Mouse (Mus musculus) intestine, postnatal 0 days (tissue): Measurements from ENCODE around the gene Crb1. TPM values are rescaled to one million over a fixed set of nuclear protein-coding genes. Genes with fewer than 3 reads are reported as not detected.

ENCODE experiments used
- ATAC-seq: fragments of 200-750 bp; cut with Nextera tagmentation; 2 replicates; pipeline ENCODE4 v1.8.0; 2017; ENCODE audit warnings: mild to moderate bottlenecking, moderate TSS enrichment, moderate library complexity
- H3K27ac ChIP-seq: fragments of 300-500 bp; sonication (generic); 2 replicates; pipeline ENCODE4 v1.5.1; 2014; ENCODE audit warnings: mild to moderate bottlenecking, low read depth, low read length, moderate library complexity
- H3K27me3 ChIP-seq: fragments of 300-500 bp; sonication (generic); replicated peaks from 2 replicates; pipeline ENCODE4 v1.6.1; 2014; ENCODE audit warnings: low read length, mixed read lengths; ENCODE audit not compliant: control insufficient read depth, insufficient read depth
- H3K36me3 ChIP-seq: fragments of 300-500 bp; sonication (generic); 2 replicates; pipeline ENCODE4 v1.6.1; 2014; ENCODE audit warnings: mild to moderate bottlenecking, moderate library complexity; ENCODE audit not compliant: control insufficient read depth, insufficient read depth
- H3K4me1 ChIP-seq: fragments of 300-500 bp; sonication (generic); replicated peaks from 2 replicates; pipeline ENCODE4 v1.6.1; 2014; ENCODE audit warnings: antibody characterized with exemption, low read length, mixed read lengths; ENCODE audit not compliant: control insufficient read depth, insufficient read depth
- H3K4me2 ChIP-seq: fragments of 300-500 bp; sonication (generic); replicated peaks from 2 replicates; pipeline ENCODE4 v1.6.1; 2014; ENCODE audit warnings: low read depth, mild to moderate bottlenecking, moderate library complexity
- H3K4me3 ChIP-seq: fragments of 300-500 bp; sonication (generic); 2 replicates; pipeline ENCODE4 v1.5.1; 2014; ENCODE audit warnings: low read depth, low read length
- H3K9ac ChIP-seq: fragments of 300-500 bp; sonication (generic); 2 replicates; pipeline ENCODE4 v1.6.1; 2014; ENCODE audit warnings: mild to moderate bottlenecking, low read depth, low read length
- H3K9me3 ChIP-seq: fragments of 300-500 bp; sonication (generic); 2 replicates; pipeline ENCODE4 v1.6.1; 2016; ENCODE audit warnings: mixed run types; ENCODE audit not compliant: control insufficient read depth
- CTCF ChIP-seq: sonication (generic); IDR thresholded peaks from 2 replicates; pipeline ENCODE4 v1.5.1; 2016; ENCODE audit warnings: low read depth, mild to moderate bottlenecking, control low read depth, antibody characterized with exemption, moderate library complexity
- WGBS: fragments of 180-500 bp; shearing (Covaris S2); extraction: QIAGEN DNeasy Blood & Tissue Kit; methylation state at CpG from one replicate; pipeline ENCODE4 v1.1.7; 2014; 5-methylcytosine and 5-hydroxymethylcytosine counted together
- polyA plus RNA-seq: library from polyadenylated mRNA; unstranded; fragments of >200 nt; fragmentation: Nextera tagmentation; extraction: Ambion mirVana; gene quantifications from 2 replicates; pipeline ENCODE4 v1.2.1, GENCODE M21; 2015

Crb1 gene
- polyA plus RNA-seq, 1 experiment from 2014 or later = 0.03 TPM

DNA sequence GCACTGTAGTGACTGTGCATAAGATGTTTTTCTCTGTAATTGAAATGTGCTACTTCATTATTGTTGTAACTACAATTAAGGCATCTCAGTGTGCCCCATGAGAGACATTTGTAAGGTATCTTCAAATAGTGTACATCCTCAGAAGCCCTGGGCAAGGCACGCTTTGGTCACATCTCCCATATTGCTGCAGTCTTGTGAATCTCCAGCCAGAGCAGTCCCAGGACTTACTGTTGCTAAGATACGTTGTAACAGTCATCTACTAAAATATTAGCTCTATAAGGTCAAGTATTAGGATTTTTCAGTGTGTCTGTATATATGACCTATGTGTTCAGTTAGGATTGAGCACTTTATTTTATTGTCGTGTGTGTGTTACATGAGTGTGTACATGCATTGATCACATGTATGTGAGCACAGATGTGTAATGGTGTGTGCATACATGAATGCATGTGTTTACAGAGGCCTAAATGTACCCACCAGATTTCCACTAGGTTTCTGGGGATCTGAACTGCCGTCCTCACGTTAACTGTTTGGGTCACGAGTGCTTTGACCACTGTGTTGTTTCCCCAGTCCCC, 30.8 kb downstream of the Crb1 start:
- no peak overlapping the region for H3K4me3 ChIP-seq
- H3K9me3 ChIP-seq = no peaks in the 10 kb centered on the region
- 87% methylated on average over 6 of the region's 6 CpGs for WGBS
- no peaks in the 10 kb centered on the region for H3K27me3 ChIP-seq
- no peak overlapping the region for H3K27ac ChIP-seq
- no peaks in the 10 kb centered on the region for H3K36me3 ChIP-seq
- no peak for ATAC-seq
- no peaks in the 10 kb centered on the region for H3K4me1 ChIP-seq
- no peak overlapping the region for H3K4me2 ChIP-seq
- no peak overlapping the region for H3K9ac ChIP-seq
- no peak for TF ChIP-seq CTCF

DNA sequence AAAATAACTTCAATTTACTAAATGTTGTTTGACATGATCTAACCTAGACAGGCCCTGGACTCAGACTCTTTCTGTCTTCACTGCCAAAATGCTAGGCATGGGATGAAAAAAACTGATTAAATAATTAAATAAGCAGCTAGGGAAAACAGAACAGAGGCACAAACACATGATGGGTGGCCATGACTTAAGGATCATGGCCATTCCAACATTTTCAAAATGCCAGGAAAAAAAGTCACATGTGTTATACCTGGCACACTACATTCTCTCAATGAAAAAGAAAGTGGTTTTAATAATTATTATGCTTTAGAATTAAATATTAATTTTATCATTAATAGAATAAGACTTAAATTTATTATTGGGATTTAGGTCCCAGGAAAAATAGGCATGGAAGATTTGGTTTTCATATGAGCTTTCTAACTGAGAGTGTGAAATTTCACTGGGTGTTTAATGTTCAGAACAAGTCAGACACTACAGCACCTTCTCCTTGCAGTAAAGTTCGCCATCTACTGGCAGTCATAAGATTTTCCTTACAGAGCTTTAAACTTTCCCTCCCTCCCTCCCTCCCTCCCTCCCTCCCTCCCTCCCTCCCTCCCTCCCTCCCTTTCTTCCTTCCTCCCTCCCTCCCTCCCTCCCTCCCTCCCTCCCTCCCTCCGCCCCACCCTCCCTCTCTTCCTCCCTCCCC, 36.6 kb downstream of the Crb1 start:
- no peaks in the 10 kb centered on the region for H3K36me3 ChIP-seq
- no peak overlapping the region for H3K27ac ChIP-seq
- no peaks in the 10 kb centered on the region for H3K9me3 ChIP-seq
- no peak overlapping the region for H3K4me2 ChIP-seq
- no peak overlapping the region for H3K4me3 ChIP-seq
- no peak for ATAC-seq
- no peaks in the 10 kb centered on the region for H3K27me3 ChIP-seq
- TF ChIP-seq CTCF = peak; percentile 62
- 0% methylated on average over 1 of the region's 2 CpGs for WGBS
- H3K9ac ChIP-seq = no peak overlapping the region
- H3K4me1 ChIP-seq = no peaks in the 10 kb centered on the region

- Histone ChIP-seq H3K4me2 (no peak overlapping the region), H3K9ac (no peak overlapping the region), H3K4me3 (no peak overlapping the region), H3K4me1 (no peaks in the 10 kb centered on the region), H3K27ac (no peak overlapping the region), H3K9me3 (no peaks in the 10 kb centered on the region), H3K36me3 (no peaks in the 10 kb centered on the region), H3K27me3 (no peaks in the 10 kb centered on the region)
- no peak for ATAC-seq
- 62% methylated on average over 2 of the region's 2 CpGs for WGBS
- TF ChIP-seq CTCF = no peak
Measured at GRCm38 (mm10) chr1:139336997-139337396, 39.9 kb downstream of the Crb1 start.

DNA sequence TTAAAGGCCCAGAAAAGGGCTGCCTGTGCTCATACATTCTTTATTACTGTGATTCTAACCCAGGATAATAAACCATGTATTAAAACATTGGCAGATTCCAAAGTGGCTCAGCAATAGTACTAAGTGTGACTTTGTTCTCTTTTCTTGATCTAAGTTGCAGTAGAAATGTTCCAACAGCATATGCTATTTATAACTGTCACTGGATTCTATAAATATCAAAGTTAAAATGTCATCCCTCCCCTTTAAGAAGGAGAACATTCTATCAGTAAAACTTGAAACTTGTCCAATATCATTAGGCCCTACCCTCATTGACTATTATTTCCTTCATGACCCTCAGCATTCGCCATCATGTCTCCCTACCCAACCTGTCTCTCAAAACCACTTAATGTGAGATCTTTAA, 48.1 kb downstream of the Crb1 start:
- no peak overlapping the region for H3K9ac ChIP-seq
- WGBS = 92% methylated on average over 1 of the region's 1 CpGs

GRCm38 (mm10) chr1:139328286-139328685, 48.6 kb downstream of the Crb1 start:
- H3K4me1 ChIP-seq = no peaks in the 10 kb centered on the region
- H3K9ac ChIP-seq = no peak overlapping the region
- 80% methylated on average over 5 of the region's 5 CpGs for WGBS
- TF ChIP-seq CTCF = no peak
- H3K36me3 ChIP-seq = no peaks in the 10 kb centered on the region
- no peak for ATAC-seq
- H3K4me3 ChIP-seq = no peak overlapping the region
- no peaks in the 10 kb centered on the region for H3K27me3 ChIP-seq
- no peak overlapping the region for H3K27ac ChIP-seq
- no peaks in the 10 kb centered on the region for H3K9me3 ChIP-seq
- no peak overlapping the region for H3K4me2 ChIP-seq

More for the DNA sequence above, 48.1 kb downstream of the Crb1 start:
- no peak for TF ChIP-seq CTCF
- Histone ChIP-seq H3K9me3 (no peaks in the 10 kb centered on the region), H3K4me2 (no peak overlapping the region), H3K36me3 (no peaks in the 10 kb centered on the region), H3K27me3 (no peaks in the 10 kb centered on the region), H3K4me1 (no peaks in the 10 kb centered on the region), H3K27ac (no peak overlapping the region), H3K4me3 (no peak overlapping the region)
- no peak for ATAC-seq

- no peaks in the 10 kb centered on the region for H3K9me3 ChIP-seq
- no peak overlapping the region for H3K9ac ChIP-seq
- H3K27ac ChIP-seq = no peak overlapping the region
- no peak for ATAC-seq
- no peak overlapping the region for H3K4me3 ChIP-seq
- no peaks in the 10 kb centered on the region for H3K4me1 ChIP-seq
- no peak overlapping the region for H3K4me2 ChIP-seq
- no peak for TF ChIP-seq CTCF
- WGBS = 71% methylated on average over 2 of the region's 2 CpGs
- H3K36me3 ChIP-seq = no peaks in the 10 kb centered on the region
- no peaks in the 10 kb centered on the region for H3K27me3 ChIP-seq
Measured at GRCm38 (mm10) chr1:139325378-139325777, 51.5 kb downstream of the Crb1 start.

GRCm38 (mm10) chr1:139319798-139320197, 57.1 kb downstream of the Crb1 start:
- 55% methylated on average over 6 of the region's 6 CpGs for WGBS

More at GRCm38 (mm10) chr1:139319798-139320197, 57.1 kb downstream of the Crb1 start:
- Histone ChIP-seq H3K27ac (no peak overlapping the region), H3K4me3 (no peak overlapping the region), H3K27me3 (no peaks in the 10 kb centered on the region), H3K9ac (no peak overlapping the region), H3K4me2 (no peak overlapping the region), H3K36me3 (no peaks in the 10 kb centered on the region), H3K9me3 (no peaks in the 10 kb centered on the region), H3K4me1 (no peaks in the 10 kb centered on the region)
- no peak for TF ChIP-seq CTCF
- ATAC-seq = no peak
